Mouse (Mus musculus) midbrain, embryonic 15.5 days (tissue): ENCODE data around the gene Hist1h3f. TPM values are rescaled to one million over a fixed set of nuclear protein-coding genes. Genes with fewer than 3 reads are reported as not detected.
A peak's percentile ranks its signal among the peaks of the same experiment; 100 is the strongest.
"Not testable (repeated sequence)": the region's sequence is repeated elsewhere in the genome, so short reads cannot be mapped to it uniquely, and the experiment has no call there.

ENCODE experiments used
- ATAC-seq: fragments of 200-750 bp; cut with Nextera tagmentation; replicated peaks from 2 replicates; pipeline ENCODE4 v1.8.0; 2017; ENCODE audit warnings: moderate TSS enrichment
- H3K27ac ChIP-seq: fragments of 300-500 bp; sonication (generic); 2 replicates; pipeline ENCODE4 v1.5.1; 2015; ENCODE audit warnings: mild to moderate bottlenecking, inconsistent platforms
- H3K27me3 ChIP-seq: fragments of 300-500 bp; sonication (generic); replicated peaks from 2 replicates; pipeline ENCODE4 v1.6.1; 2015; ENCODE audit warnings: inconsistent platforms
- H3K36me3 ChIP-seq: fragments of 300-500 bp; sonication (generic); replicated peaks from 2 replicates; pipeline ENCODE4 v1.6.1; 2015; ENCODE audit warnings: inconsistent platforms
- H3K4me1 ChIP-seq: fragments of 300-500 bp; sonication (generic); 2 replicates; pipeline ENCODE4 v1.6.1; 2015; ENCODE audit warnings: inconsistent platforms
- H3K4me2 ChIP-seq: fragments of 300-500 bp; sonication (generic); 2 replicates; pipeline ENCODE4 v1.6.1; 2015; ENCODE audit warnings: inconsistent platforms, mild to moderate bottlenecking, moderate library complexity
- H3K4me3 ChIP-seq: fragments of 300-500 bp; sonication (generic); 2 replicates; pipeline ENCODE4 v1.5.1; 2015; ENCODE audit warnings: mild to moderate bottlenecking, inconsistent platforms
- H3K9ac ChIP-seq: fragments of 300-500 bp; sonication (generic); 2 replicates; pipeline ENCODE4 v1.6.1; 2015; ENCODE audit warnings: mild to moderate bottlenecking, inconsistent platforms
- H3K9me3 ChIP-seq: fragments of 300-500 bp; sonication (generic); 2 replicates; pipeline ENCODE4 v1.6.1; 2016; ENCODE audit warnings: inconsistent platforms
- WGBS: fragments of 180-500 bp; shearing (Covaris S2); methylation state at CpG from one replicate; pipeline ENCODE4 v1.1.7; 2015; ENCODE audit warnings: mixed read lengths; 5-methylcytosine and 5-hydroxymethylcytosine counted together
- polyA plus RNA-seq: library from polyadenylated mRNA; unstranded; fragments of >200 nt; fragmentation: Nextera tagmentation; extraction: Ambion mirVana; gene quantifications from 2 replicates; pipeline ENCODE4 v1.2.1, GENCODE M21; 2015

Hist1h3f gene
- polyA plus RNA-seq, 1 experiment from 2014 or later = 0.27 TPM

DNA sequence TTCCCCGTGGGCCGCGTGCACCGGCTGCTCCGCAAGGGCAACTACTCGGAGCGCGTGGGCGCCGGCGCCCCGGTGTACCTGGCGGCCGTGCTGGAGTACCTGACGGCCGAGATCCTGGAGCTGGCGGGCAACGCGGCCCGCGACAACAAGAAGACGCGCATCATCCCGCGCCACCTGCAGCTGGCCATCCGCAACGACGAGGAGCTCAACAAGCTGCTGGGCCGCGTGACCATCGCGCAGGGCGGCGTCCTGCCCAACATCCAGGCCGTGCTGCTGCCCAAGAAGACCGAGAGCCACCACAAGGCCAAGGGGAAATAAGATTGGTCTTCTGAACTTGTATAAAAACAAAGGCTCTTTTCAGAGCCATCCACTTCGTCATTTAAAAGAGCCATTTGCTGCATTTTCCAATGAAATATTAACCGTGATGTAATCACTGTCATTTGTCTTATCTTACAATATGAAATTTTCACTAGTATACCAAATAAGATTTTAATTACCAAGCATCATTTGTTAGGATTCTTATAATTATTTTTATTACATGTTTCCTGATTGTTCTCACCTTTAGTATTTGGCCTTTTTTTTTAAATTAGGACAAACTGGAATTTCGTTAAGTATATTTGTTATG is 30.8 kb downstream of the Hist1h3f start:
- Histone ChIP-seq H3K27ac (peak overlapping the region; percentile 86), H3K4me2 (peak overlapping the region; percentile 75), H3K4me1 (peaks cover 42% of the 10 kb centered on the region), H3K4me3 (peak overlapping the region; percentile 36)
- WGBS = under 1% methylated on average over 14 of the region's 39 CpGs
- not testable (repeated sequence) for H3K36me3 ChIP-seq, H3K9me3 ChIP-seq, H3K9ac ChIP-seq, H3K27me3 ChIP-seq
- ATAC-seq = peak; percentile 3

DNA sequence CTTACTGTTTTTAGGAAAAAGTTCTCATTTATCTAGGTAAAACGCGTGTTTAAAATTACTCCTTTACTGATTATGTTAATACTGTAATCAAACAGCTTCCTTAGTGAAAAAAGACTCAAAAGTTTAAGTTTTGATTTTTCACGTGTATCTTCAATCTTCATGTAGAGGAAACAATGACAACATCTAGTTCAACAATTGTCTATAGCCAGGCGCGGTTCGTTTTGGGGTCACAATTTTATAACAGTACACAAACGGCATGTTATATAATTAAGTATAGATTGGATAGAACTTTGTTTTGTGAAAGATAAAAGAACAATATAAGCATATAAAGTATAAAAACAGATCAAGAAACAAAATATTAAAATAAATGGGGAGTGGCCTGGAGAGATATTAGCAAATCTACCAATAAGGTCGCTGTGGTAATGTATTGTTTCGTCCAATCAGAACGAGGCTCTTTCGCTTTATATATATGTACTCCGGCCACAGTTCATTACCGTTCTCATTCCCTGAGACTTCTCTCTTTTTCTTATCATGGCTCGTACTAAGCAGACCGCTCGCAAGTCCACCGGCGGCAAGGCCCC is 31.5 kb downstream of the Hist1h3f start, which contains the start of gene Hist1h3d:
Gene Hist1h3d, plus strand, starts transcription at position 493 of the 581 bp plus-strand sequence.
- Histone ChIP-seq H3K4me1 (peaks cover 37% of the 10 kb centered on the region), H3K27me3 (no peaks in the 10 kb centered on the region), H3K36me3 (no peaks in the 10 kb centered on the region), H3K4me3 (peak within 1 kb of the TSS; percentile 41), H3K9me3 (no peaks in the 10 kb centered on the region), H3K27ac (peak within 1 kb of the TSS; percentile 80), H3K4me2 (peak within 1 kb of the TSS; percentile 75), H3K9ac (peak within 1 kb of the TSS; percentile 55)
- ATAC-seq = peak; percentile 51
- WGBS = 0% methylated on average over 18 of the region's 18 CpGs

DNA sequence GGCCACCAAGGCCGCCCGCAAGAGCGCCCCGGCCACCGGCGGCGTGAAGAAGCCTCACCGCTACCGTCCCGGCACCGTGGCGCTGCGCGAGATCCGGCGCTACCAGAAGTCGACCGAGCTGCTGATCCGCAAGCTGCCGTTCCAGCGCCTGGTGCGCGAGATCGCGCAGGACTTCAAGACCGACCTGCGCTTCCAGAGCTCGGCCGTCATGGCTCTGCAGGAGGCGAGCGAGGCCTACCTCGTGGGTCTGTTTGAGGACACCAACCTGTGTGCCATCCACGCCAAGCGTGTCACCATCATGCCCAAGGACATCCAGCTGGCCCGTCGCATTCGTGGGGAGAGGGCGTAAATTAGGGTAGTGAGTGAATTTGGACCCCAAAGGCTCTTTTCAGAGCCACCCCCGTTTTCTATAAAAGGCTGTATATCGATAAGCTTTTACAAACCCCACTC is 32.0 kb downstream of the Hist1h3f start:
- ATAC-seq, H3K9me3 ChIP-seq, H3K36me3 ChIP-seq, H3K27me3 ChIP-seq: not testable (repeated sequence)
- Histone ChIP-seq H3K4me1 (peaks cover 40% of the 10 kb centered on the region), H3K27ac (peak overlapping the region; percentile 78), H3K9ac (peak overlapping the region; percentile 55), H3K4me2 (peak overlapping the region; percentile 75), H3K4me3 (peak overlapping the region; percentile 41)
- WGBS = under 1% methylated on average over 11 of the region's 40 CpGs

DNA sequence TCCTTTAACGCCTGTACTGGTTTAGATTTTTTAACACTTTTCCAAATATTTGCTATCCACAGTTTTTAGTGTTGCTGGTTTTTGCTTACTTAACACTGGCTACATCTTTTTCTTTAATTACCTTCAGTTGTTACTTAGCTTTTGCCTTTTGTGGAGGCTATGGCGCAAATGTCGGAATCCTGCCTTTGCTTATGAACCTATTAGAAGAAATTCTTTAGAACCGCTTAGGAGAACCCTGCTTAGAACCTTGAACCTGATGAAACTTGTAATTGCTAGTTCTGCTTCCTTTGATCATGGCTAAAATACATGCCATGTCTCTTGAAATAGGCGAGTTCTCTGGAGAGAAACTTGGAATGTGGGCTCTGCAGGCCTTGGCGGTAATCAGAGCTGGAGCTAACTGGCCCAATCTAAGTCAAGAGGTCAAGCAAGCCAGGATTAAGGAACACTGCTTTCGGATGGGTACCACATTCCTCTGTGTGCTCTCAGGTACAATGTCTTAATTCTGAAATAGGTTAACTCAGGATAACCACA is 32.6 kb downstream of the Hist1h3f start:
- Histone ChIP-seq H3K27ac (peak overlapping the region; percentile 73; the same call in 1 of the 2 replicates), H3K9ac (peak overlapping the region; percentile 55)

DNA sequence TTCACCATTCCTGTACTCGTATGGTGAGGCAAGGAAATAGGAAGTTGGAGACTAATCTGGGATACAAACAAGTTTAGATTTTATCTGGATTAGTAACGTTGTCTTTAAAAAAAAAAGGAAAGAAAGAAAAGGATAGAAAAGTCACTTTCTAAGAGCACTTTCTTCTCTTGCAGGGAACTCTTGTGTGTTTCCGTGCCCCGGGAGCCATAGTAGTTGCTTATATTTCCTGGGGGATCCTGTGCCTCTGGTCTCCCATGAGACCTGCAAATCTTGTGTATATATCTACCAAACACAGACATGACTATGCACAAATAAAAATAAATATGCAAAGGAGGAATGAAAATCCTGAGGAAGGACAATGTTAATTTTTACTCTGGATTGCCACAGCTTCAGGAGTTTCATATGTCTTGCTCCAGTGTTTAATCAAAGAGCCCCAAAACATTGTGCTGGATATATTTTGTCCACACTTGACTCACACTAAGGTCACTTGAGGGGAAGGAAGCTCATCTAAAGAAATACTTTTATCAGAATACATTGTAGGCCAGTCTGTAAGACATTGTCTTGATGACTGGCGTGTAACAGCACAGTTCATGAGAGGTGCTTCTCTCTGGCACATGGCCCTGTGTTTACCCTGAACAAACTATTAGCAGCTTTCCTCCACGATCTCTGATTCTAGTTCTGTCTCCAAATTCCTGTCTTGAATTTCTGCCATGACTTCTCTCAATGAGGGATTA is 33.2 kb downstream of the Hist1h3f start:
- Histone ChIP-seq H3K36me3 (no peaks in the 10 kb centered on the region), H3K27ac (no peak overlapping the region), H3K27me3 (no peaks in the 10 kb centered on the region), H3K9me3 (no peaks in the 10 kb centered on the region), H3K4me3 (peak overlapping the region; percentile 41), H3K4me2 (peak overlapping the region; percentile 75), H3K4me1 (peaks cover 42% of the 10 kb centered on the region), H3K9ac (0 out of 2 replicates have a peak overlapping the region, but pooled peaks have one; percentile 55)
- WGBS = 47% methylated on average over 6 of the region's 6 CpGs
- ATAC-seq = no peak

More for the DNA sequence above, 32.6 kb downstream of the Hist1h3f start:
- peak overlapping the region; percentile 75 for H3K4me2 ChIP-seq
- H3K4me1 ChIP-seq = peaks cover 42% of the 10 kb centered on the region
- 5% methylated on average over 7 of the region's 7 CpGs for WGBS
- no peaks in the 10 kb centered on the region for H3K36me3 ChIP-seq
- H3K27me3 ChIP-seq = no peaks in the 10 kb centered on the region
- no peaks in the 10 kb centered on the region for H3K9me3 ChIP-seq
- ATAC-seq = no peak
- H3K4me3 ChIP-seq = peak overlapping the region; percentile 41

DNA sequence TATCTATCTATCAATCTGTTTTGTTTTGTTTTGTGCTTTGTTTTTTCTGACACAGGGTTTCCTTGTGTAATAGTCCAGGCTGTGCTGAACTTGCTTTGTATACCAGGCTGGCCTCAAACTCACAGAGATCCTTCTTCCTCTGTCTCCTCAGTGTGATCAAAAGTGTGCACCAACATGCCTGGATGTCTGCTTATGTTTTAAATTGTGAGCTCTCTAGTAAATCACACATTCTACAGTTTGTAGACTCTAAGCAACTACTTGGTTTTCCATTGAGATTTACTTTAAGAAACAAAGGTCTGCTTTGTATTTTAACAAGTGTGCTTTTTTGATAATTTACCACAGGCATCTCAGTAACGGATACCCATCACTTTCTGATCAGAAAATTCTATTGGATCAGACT is 34.0 kb downstream of the Hist1h3f start:
- H3K36me3 ChIP-seq = no peaks in the 10 kb centered on the region
- 97% methylated on average over 1 of the region's 1 CpGs for WGBS
- H3K9ac ChIP-seq = no peak overlapping the region
- H3K9me3 ChIP-seq = no peaks in the 10 kb centered on the region
- no peak overlapping the region for H3K4me3 ChIP-seq
- no peak overlapping the region for H3K4me2 ChIP-seq
- H3K4me1 ChIP-seq = peaks cover 42% of the 10 kb centered on the region
- H3K27ac ChIP-seq = no peak overlapping the region
- H3K27me3 ChIP-seq = no peaks in the 10 kb centered on the region
- ATAC-seq = no peak

DNA sequence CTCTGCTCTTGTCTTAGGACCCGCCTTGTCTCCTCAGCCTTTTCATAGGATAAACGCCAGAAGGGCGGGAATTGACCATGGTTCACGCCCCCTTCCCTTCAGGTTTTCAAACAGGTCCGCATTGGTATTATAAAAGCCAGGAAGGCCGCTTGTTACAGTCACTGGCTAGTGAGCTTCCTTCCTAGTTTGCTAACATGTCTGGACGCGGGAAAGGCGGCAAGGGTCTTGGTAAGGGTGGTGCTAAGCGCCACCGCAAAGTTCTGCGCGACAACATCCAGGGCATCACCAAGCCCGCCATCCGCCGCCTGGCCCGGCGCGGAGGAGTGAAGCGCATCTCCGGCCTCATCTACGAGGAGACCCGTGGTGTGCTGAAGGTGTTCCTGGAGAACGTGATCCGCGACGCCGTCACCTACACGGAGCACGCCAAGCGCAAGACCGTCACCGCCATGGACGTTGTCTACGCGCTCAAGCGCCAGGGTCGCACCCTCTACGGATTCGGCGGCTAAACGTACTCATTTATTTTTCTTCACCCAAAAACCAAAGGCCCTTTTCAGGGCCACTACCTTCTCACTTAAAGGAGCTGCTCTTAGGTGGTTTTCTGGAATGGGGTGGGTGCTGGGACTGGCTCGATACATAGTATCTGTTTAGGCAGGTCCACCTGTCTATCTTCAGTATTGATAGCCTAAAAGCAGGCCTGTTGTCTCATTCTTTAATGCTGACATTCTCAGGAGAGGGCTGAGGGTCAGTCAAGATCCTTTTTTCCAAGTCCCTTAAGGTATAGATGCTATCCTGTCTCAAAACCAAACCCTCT is 37.8 kb downstream of the Hist1h3f start, which contains the start of gene Hist1h4d:
Gene Hist1h4d, plus strand, starts transcription at position 191 of the 811 bp plus-strand sequence.
- Histone ChIP-seq H3K4me2 (peak within 1 kb of the TSS; percentile 85), H3K4me1 (peaks cover 45% of the 10 kb centered on the region), H3K27ac (peak within 1 kb of the TSS; percentile 81), H3K9me3 (no peaks in the 10 kb centered on the region), H3K27me3 (no peaks in the 10 kb centered on the region), H3K9ac (peak within 1 kb of the TSS; percentile 53), H3K4me3 (peak within 1 kb of the TSS; percentile 48), H3K36me3 (no peaks in the 10 kb centered on the region)
- peak; percentile 92 for ATAC-seq
- WGBS = under 1% methylated on average over 43 of the region's 43 CpGs

DNA sequence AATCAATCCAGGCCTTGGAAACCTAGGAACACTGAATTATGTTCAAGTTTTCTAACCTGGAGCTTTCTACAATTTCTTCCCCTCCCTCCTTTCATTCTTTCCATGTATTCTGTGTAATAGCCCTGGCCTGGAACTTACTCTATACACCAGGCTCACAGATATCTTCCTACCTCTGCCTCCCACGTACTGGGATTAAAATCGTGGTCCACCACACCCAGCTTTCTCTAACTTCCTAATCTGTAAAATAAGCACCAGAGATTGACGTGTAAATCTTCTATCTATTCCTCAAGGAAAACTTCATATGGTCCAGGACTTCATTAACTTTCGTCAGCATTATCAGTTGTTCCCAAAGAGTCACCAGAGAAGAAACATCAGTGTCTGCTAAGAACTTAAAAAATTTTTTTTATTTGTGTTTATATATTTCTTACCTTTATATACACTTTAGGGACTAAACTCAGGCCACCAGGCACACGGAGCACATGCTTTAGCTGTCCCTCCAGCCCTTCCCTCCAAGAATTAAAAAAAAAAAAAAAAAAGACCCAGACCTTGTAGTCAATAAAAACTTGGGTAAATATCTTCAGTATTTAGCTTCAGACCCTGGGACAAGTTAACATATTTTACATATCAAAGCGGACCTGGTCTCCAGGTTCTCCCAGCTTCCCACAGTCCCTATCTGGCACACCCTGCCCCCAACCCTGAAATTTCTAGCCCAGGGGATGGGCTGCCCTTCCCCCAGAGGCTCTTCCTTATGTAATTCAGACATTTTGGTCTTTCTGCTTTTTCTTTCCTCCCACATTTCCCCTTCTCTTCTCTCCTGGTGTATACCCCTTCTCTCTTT is 38.6 kb downstream of the Hist1h3f start:
- no peak for ATAC-seq
- H3K4me3 ChIP-seq = peak overlapping the region; percentile 48
- 5% methylated on average over 6 of the region's 6 CpGs for WGBS
- H3K27ac ChIP-seq = peak overlapping the region; percentile 81
- H3K27me3 ChIP-seq = no peaks in the 10 kb centered on the region
- H3K4me1 ChIP-seq = peaks cover 42% of the 10 kb centered on the region
- no peaks in the 10 kb centered on the region for H3K36me3 ChIP-seq
- peak overlapping the region; percentile 85 for H3K4me2 ChIP-seq
- no peaks in the 10 kb centered on the region for H3K9me3 ChIP-seq
- H3K9ac ChIP-seq = peak overlapping the region; percentile 53

DNA sequence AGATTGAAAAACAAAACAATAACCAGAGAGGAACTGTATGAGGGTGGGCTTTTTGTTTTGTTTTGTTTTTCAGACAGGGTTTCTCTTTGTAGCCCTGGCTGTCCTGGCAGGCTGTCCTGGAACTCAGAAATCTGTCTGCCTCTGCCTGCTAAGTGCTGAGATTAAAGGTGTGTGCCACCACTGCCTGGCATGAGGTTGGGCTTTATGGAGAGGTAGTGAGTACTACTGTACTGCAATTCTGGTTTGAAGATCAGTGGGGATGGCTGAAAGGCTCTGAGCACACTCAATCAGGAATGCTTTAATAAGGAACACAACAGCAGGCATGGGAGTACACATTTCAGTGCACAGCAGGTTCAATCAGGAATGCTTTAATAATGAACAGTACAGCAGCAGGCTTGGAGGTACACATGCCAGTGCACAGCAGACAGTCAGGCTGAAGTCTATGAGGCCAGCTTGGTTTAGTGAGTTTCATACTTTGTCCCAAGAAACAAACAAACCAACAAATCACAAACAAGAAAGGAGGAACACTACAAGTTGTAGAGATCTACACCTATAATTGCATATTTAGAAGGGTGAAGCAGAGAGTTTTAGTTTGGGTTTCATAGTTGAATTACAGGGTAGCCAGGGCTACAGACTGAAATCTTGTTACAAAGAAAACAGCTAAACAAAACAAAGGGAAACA is 39.7 kb downstream of the Hist1h3f start:
- Histone ChIP-seq H3K9ac (no peak overlapping the region), H3K27ac (no peak overlapping the region), H3K4me3 (no peak overlapping the region), H3K36me3 (no peaks in the 10 kb centered on the region), H3K4me1 (peaks cover 42% of the 10 kb centered on the region), H3K9me3 (no peaks in the 10 kb centered on the region), H3K4me2 (no peak overlapping the region), H3K27me3 (no peaks in the 10 kb centered on the region)
- ATAC-seq = no peak

DNA sequence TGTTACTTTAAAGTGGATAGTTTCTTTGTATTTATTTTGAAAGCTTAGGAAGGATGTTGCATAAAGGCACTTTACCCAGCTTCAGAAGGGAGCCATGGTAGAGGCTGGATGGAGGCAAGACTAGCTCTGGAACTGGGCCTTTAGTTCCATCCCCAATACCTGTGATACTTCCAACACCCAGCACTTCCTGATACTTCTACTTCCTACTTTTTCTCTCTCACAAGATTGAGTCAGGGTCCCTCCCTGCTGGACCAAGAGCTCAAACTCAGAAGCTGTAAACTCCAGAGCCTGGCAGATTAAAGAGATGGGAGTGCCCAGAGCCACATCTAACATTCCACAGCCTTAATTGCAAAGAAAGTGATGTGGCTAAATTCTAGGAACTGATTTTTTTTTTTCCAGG is 40.5 kb downstream of the Hist1h3f start:
- H3K4me1 ChIP-seq = peaks cover 42% of the 10 kb centered on the region
- H3K27me3 ChIP-seq = no peaks in the 10 kb centered on the region
- H3K36me3 ChIP-seq = no peaks in the 10 kb centered on the region
- peak overlapping the region; percentile 84 for H3K4me2 ChIP-seq
- no peak for ATAC-seq
- H3K4me3 ChIP-seq = peak overlapping the region; percentile 52; the same call in 1 of the 2 replicates
- no peaks in the 10 kb centered on the region for H3K9me3 ChIP-seq
- H3K27ac ChIP-seq = peak overlapping the region; percentile 93
- peak overlapping the region; percentile 65; the same call in 1 of the 2 replicates for H3K9ac ChIP-seq
